Mouse (Mus musculus): Measurements from ENCODE around the gene Fndc3a. TPM values are rescaled to one million over a fixed set of nuclear protein-coding genes. Genes with fewer than 3 reads are reported as not detected.
A peak's percentile ranks its signal among the peaks of the same experiment; 100 is the strongest.

The Fndc3a gene
- polyA plus RNA-seq, 1 experiment, result 43.8 TPM

DNA sequence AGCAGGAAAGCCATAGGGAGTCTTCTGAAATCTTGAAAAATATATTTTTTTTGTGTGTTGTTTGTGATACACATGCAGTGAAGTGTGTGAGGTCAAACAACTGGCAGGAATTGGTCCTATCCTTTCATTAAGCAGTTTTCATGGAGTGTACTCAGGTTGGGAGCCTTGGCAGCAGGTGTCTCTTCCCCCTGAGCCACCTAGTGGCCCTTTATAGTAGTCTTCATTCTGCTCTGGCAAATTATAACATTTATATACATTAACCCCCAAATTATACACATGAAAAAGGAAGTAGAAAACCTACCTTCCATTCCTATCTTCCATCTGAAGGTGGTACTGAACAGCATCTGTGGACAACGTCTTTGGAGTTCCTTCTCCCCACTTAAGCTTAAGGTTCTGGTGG is 154.0 kb downstream of the Fndc3a start:
- Histone ChIP-seq H3K36me3 (ENCODE audit: control insufficient read depth, insufficient read depth, low read length) (peaks cover 14% of the 10 kb centered on the region), H3K27me3 (replicated peaks; ENCODE audit: control insufficient read depth, insufficient read depth, low read length) (no peaks in the 10 kb centered on the region), H3K4me1 (ENCODE audit: control insufficient read depth, insufficient read depth, low read length) (no peaks in the 10 kb centered on the region), H3K27ac (ENCODE audit: insufficient read depth, low read depth, low read length) (no peak overlapping the region), H3K4me3 (ENCODE audit: insufficient read depth, low read depth, low read length) (no peak overlapping the region)
- DNase-seq, result no peak
- TF ChIP-seq CTCF (conservative IDR thresholded peaks at IDR 0.05; ENCODE audit: insufficient read depth, insufficient read length, low read depth, low read length) (peak; percentile 29; the same call in 1 of the 2 replicates), POLR2A (IDR thresholded peaks at IDR 0.05; ENCODE audit: low read depth, low read length) (no peak)
- WGBS, result 87% methylated on average over 1 of the region's 1 CpGs

DNA sequence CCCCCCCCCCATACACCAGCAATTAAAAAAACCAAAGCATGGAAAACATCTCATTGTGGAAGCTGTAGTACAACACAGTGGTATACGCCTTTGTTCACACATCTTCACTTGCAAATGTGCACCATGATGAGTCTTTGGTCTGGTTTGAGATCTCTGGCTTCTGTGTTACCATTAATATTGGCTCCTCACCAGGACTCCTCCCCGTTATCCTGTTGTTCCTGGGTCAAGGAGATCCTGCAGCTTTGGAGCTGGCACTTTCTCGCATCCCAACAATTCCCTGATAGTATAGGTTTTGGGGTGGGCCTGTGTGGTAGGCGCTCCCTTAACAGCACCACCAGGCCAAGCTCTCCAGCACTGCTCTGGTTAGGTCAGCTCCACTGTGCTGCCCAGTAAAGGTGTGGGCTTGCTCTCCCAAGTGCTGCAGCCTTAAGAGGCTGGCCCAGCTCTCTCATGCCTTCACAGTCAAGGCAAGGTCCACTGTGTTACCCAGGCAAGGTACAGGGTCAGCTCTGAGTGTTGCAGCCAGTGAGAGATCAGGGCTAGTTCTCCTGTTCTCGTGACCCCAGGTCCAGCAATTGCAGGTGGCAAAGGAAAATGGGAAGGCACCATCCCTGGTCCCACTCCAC is 173.3 kb downstream of the Fndc3a start:
- 73% methylated on average over 5 of the region's 5 CpGs for WGBS
- Histone ChIP-seq H3K4me3 (ENCODE audit: insufficient read depth, low read depth, low read length) (no peak overlapping the region), H3K36me3 (ENCODE audit: control insufficient read depth, insufficient read depth, low read length) (peaks cover 4% of the 10 kb centered on the region), H3K27ac (ENCODE audit: insufficient read depth, low read depth, low read length) (peak overlapping the region; percentile 24; the same call in 1 of the 2 replicates), H3K4me1 (ENCODE audit: control insufficient read depth, insufficient read depth, low read length) (peaks cover 9% of the 10 kb centered on the region; the same call in 1 of the 2 replicates), H3K27me3 (replicated peaks; ENCODE audit: control insufficient read depth, insufficient read depth, low read length) (no peaks in the 10 kb centered on the region)
- TF ChIP-seq CTCF (conservative IDR thresholded peaks at IDR 0.05; ENCODE audit: insufficient read depth, insufficient read length, low read depth, low read length), result no peak
- TF ChIP-seq POLR2A (IDR thresholded peaks at IDR 0.05; ENCODE audit: low read depth, low read length), result no peak
- peak; percentile 83 for DNase-seq

GRCm38 (mm10) chr14:72533862-72534261 is 175.9 kb downstream of the Fndc3a start:
- Histone ChIP-seq H3K4me3 (ENCODE audit: insufficient read depth, low read depth, low read length) (no peak overlapping the region), H3K36me3 (ENCODE audit: control insufficient read depth, insufficient read depth, low read length) (no peaks in the 10 kb centered on the region), H3K27me3 (replicated peaks; ENCODE audit: control insufficient read depth, insufficient read depth, low read length) (no peaks in the 10 kb centered on the region), H3K27ac (ENCODE audit: insufficient read depth, low read depth, low read length) (peak overlapping the region; percentile 79; the same call in 1 of the 2 replicates), H3K4me1 (ENCODE audit: control insufficient read depth, insufficient read depth, low read length) (peaks cover 9% of the 10 kb centered on the region; the same call in 1 of the 2 replicates)
- WGBS, result 43% methylated on average over 7 of the region's 7 CpGs
- TF ChIP-seq POLR2A (IDR thresholded peaks at IDR 0.05; ENCODE audit: low read depth, low read length) (no peak), CTCF (conservative IDR thresholded peaks at IDR 0.05; ENCODE audit: insufficient read depth, insufficient read length, low read depth, low read length) (no peak)
- DNase-seq, result peak; percentile 93

- H3K4me3 ChIP-seq (ENCODE audit: insufficient read depth, low read depth, low read length), result peak overlapping the region; percentile 18; the same call in 1 of the 2 replicates
- no peak overlapping the region for H3K27ac ChIP-seq (ENCODE audit: insufficient read depth, low read depth, low read length)
- no peaks in the 10 kb centered on the region for H3K36me3 ChIP-seq (ENCODE audit: control insufficient read depth, insufficient read depth, low read length)
- no peaks in the 10 kb centered on the region for H3K27me3 ChIP-seq (replicated peaks; ENCODE audit: control insufficient read depth, insufficient read depth, low read length)
- DNase-seq, result peak; percentile 86
- peaks cover 9% of the 10 kb centered on the region; the same call in 1 of the 2 replicates for H3K4me1 ChIP-seq (ENCODE audit: control insufficient read depth, insufficient read depth, low read length)
- TF ChIP-seq POLR2A (IDR thresholded peaks at IDR 0.05; ENCODE audit: low read depth, low read length) (no peak), CTCF (conservative IDR thresholded peaks at IDR 0.05; ENCODE audit: insufficient read depth, insufficient read length, low read depth, low read length) (no peak)
- WGBS, result 3% methylated on average over 54 of the region's 54 CpGs
Measured at GRCm38 (mm10) chr14:72532028-72532917, 177.5 kb downstream of the Fndc3a start.

- Histone ChIP-seq H3K27me3 (replicated peaks; ENCODE audit: control insufficient read depth, insufficient read depth, low read length) (no peaks in the 10 kb centered on the region), H3K4me1 (ENCODE audit: control insufficient read depth, insufficient read depth, low read length) (no peaks in the 10 kb centered on the region; the same call in 1 of the 2 replicates), H3K36me3 (ENCODE audit: control insufficient read depth, insufficient read depth, low read length) (no peaks in the 10 kb centered on the region), H3K4me3 (ENCODE audit: insufficient read depth, low read depth, low read length) (no peak overlapping the region), H3K27ac (ENCODE audit: insufficient read depth, low read depth, low read length) (no peak overlapping the region)
- TF ChIP-seq POLR2A (IDR thresholded peaks at IDR 0.05; ENCODE audit: low read depth, low read length) (no peak), CTCF (conservative IDR thresholded peaks at IDR 0.05; ENCODE audit: insufficient read depth, insufficient read length, low read depth, low read length) (no peak)
- WGBS, result 33% methylated on average over 1 of the region's 1 CpGs
- DNase-seq, result peak; percentile 56
Measured at GRCm38 (mm10) chr14:72527126-72527525, 182.7 kb downstream of the Fndc3a start.

DNA sequence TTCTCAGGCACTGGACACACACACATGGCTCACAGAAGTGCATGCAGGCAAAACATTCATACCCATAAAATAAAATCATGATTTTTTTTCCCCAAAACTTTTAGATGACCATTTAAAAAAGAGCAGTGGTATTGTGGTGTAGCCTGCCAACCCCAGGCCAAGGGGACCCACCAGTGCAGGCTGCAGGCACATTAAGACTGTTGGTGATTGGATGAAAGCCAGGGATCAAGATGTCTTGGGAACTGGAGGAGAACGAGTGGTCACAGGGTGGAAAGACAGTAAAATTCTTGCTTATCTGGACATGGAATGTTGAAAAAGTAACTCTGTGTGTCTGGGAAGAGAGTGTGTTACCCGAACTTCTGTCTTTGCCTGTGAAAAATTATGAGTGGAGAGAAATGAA is 190.2 kb downstream of the Fndc3a start:
- no peaks in the 10 kb centered on the region for H3K27me3 ChIP-seq (replicated peaks; ENCODE audit: control insufficient read depth, insufficient read depth, low read length)
- H3K4me3 ChIP-seq (ENCODE audit: insufficient read depth, low read depth, low read length), result no peak overlapping the region
- TF ChIP-seq CTCF (conservative IDR thresholded peaks at IDR 0.05; ENCODE audit: insufficient read depth, insufficient read length, low read depth, low read length) (no peak), POLR2A (IDR thresholded peaks at IDR 0.05; ENCODE audit: low read depth, low read length) (no peak)

GRCm38 (mm10) chr14:72518786-72519185 is 191.0 kb downstream of the Fndc3a start:
- TF ChIP-seq CTCF (conservative IDR thresholded peaks at IDR 0.05; ENCODE audit: insufficient read depth, insufficient read length, low read depth, low read length) (no peak), POLR2A (IDR thresholded peaks at IDR 0.05; ENCODE audit: low read depth, low read length) (no peak)
- peak; percentile 73 for DNase-seq
- no peak overlapping the region for H3K27ac ChIP-seq (ENCODE audit: insufficient read depth, low read depth, low read length)
- no peak overlapping the region for H3K4me3 ChIP-seq (ENCODE audit: insufficient read depth, low read depth, low read length)
- peaks cover 3% of the 10 kb centered on the region; the same call in 1 of the 2 replicates for H3K4me1 ChIP-seq (ENCODE audit: control insufficient read depth, insufficient read depth, low read length)
- no peaks in the 10 kb centered on the region for H3K36me3 ChIP-seq (ENCODE audit: control insufficient read depth, insufficient read depth, low read length)
- 34% methylated on average over 6 of the region's 6 CpGs for WGBS
- no peaks in the 10 kb centered on the region for H3K27me3 ChIP-seq (replicated peaks; ENCODE audit: control insufficient read depth, insufficient read depth, low read length)

More for the DNA sequence above, 190.2 kb downstream of the Fndc3a start:
- Histone ChIP-seq H3K27ac (ENCODE audit: insufficient read depth, low read depth, low read length) (no peak overlapping the region), H3K36me3 (ENCODE audit: control insufficient read depth, insufficient read depth, low read length) (no peaks in the 10 kb centered on the region), H3K4me1 (ENCODE audit: control insufficient read depth, insufficient read depth, low read length) (peaks cover 3% of the 10 kb centered on the region; the same call in 1 of the 2 replicates)
- WGBS, result 18% methylated on average over 2 of the region's 2 CpGs
- DNase-seq, result peak; percentile 72
